Mouse (Mus musculus): ENCODE results near the gene Zfp423.

- TF ChIP-seq POLR2A (IDR thresholded peaks at IDR 0.05; ENCODE audit: borderline replicate concordance, extremely low read depth, low read depth, low read length) (no peak), CTCF (IDR thresholded peaks at IDR 0.05; ENCODE audit: insufficient read depth, low read length) (no peak)
Observed at GRCm38 (mm10) chr8:87851380-87851779, 108.0 kb downstream of the Zfp423 start.
